Mouse (Mus musculus): Measurements from ENCODE around the gene H2-T23. TPM values are rescaled to one million over a fixed set of nuclear protein-coding genes. Genes with fewer than 3 reads are reported as not detected.

Gene H2-T23
- polyA plus RNA-seq, 1 experiment, result 0.46 TPM

DNA sequence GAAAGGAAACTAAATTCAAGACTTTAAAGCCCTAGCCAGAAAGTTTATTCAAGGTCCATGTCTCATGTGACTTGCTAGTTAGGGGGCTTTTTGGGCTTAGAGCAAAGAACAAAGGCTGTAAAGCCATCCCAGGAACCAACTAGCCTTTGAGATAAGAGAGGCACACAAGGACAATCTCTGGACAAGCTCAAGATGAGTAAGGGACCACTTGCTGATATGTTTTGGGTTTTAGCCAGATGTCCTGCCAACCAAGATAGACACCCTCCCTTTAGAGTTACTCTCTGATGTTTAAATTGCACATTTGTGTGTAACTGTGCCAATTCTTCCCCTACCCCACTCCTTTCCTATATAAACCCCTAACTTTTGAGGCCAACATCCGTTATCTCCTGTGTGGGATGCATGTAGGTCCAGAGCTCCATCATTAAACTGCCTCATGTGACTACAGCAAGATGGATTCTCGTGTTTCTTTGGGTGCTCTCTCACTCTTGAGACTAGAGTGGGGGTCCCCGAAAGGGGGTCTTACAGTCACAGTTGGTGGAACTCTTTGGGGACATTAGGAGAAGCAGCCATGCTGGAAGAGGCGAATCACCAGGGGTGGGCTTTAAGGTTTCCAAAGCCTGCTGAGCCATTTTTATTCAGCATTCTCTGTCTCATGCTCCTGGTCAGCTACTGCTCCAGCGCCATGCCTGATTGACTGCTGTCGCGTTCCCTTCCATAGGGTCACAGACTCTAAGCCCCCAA lies 3.6 kb downstream of the H2-T23 start:
- Histone ChIP-seq H3K4me3 (ENCODE audit: low read depth, low read length) (no peak overlapping the region), H3K27me3 (ENCODE audit: control insufficient read depth, insufficient read depth, low read length, poor library complexity, severe bottlenecking) (no peaks in the 10 kb centered on the region), H3K9me3 (replicated peaks; ENCODE audit: control insufficient read depth, insufficient read depth, low read length, poor library complexity, severe bottlenecking) (peaks cover 16% of the 10 kb centered on the region), H3K4me1 (ENCODE audit: control insufficient read depth, insufficient read depth, low read length) (no peaks in the 10 kb centered on the region), H3K9ac (ENCODE audit: low read depth, poor library complexity, severe bottlenecking) (no peak overlapping the region), H3K27ac (ENCODE audit: insufficient read depth, low read length) (no peak overlapping the region), H3K36me3 (ENCODE audit: control insufficient read depth, insufficient read depth, low read length, poor library complexity, severe bottlenecking) (no peaks in the 10 kb centered on the region)
- TF ChIP-seq POLR2A (IDR thresholded peaks at IDR 0.05; ENCODE audit: insufficient read depth, low read length), result no peak
- TF ChIP-seq CTCF (IDR thresholded peaks at IDR 0.05; ENCODE audit: low read depth, low read length), result no peak
- no peak for TF ChIP-seq EP300 (IDR thresholded peaks at IDR 0.05; ENCODE audit: insufficient read depth, low read depth, low read length)

DNA sequence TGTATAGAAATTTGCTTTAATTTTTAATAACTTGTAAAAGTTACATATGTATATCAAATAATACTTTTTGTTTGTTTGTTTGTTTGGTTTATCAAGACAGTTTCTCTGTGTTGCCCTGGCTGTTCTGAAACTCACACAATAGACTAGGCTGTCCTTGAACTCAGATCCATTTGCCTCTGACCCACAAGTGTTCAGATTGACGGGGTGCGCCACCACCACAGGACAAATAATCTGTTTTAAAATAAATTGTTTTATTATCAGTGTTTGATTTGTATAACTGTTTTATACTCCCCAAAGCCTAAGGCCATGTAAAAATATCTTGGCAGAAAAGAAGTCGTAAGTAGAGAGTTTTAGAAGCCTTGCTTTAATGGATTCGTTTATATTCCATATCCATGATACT lies 5.0 kb downstream of the H2-T23 start:
- no peaks in the 10 kb centered on the region for H3K27me3 ChIP-seq (ENCODE audit: control insufficient read depth, insufficient read depth, low read length, poor library complexity, severe bottlenecking)
- H3K9ac ChIP-seq (ENCODE audit: low read depth, poor library complexity, severe bottlenecking), result no peak overlapping the region
- H3K4me1 ChIP-seq (ENCODE audit: control insufficient read depth, insufficient read depth, low read length), result no peaks in the 10 kb centered on the region
- H3K9me3 ChIP-seq (replicated peaks; ENCODE audit: control insufficient read depth, insufficient read depth, low read length, poor library complexity, severe bottlenecking), result peaks cover 16% of the 10 kb centered on the region
- no peak overlapping the region for H3K27ac ChIP-seq (ENCODE audit: insufficient read depth, low read length)
- TF ChIP-seq POLR2A (IDR thresholded peaks at IDR 0.05; ENCODE audit: insufficient read depth, low read length) (no peak), EP300 (IDR thresholded peaks at IDR 0.05; ENCODE audit: insufficient read depth, low read depth, low read length) (no peak)
- H3K4me3 ChIP-seq (ENCODE audit: low read depth, low read length), result no peak overlapping the region
- no peaks in the 10 kb centered on the region for H3K36me3 ChIP-seq (ENCODE audit: control insufficient read depth, insufficient read depth, low read length, poor library complexity, severe bottlenecking)

DNA sequence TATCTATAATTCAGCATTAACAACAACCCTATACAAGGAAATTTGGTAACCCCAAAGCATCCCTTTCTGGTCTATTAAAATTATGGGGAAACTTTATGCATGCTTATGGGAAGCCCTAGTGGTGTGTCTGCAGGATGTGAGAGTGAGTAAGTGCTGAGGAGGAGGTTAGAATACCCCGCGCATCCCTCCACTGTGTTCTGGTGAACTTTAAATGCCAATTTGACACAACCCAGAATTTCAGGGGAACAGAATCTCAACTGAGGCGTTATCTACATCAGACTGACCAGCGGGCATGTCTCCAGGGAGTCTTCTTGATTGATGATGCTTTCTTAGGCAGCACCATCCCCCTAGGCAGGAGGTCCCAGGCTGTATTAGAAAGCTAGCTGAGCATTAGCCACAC lies 6.8 kb downstream of the H2-T23 start:
- no peak overlapping the region for H3K27ac ChIP-seq (ENCODE audit: insufficient read depth, low read length)
- peaks cover 16% of the 10 kb centered on the region for H3K9me3 ChIP-seq (replicated peaks; ENCODE audit: control insufficient read depth, insufficient read depth, low read length, poor library complexity, severe bottlenecking)
- H3K4me1 ChIP-seq (ENCODE audit: control insufficient read depth, insufficient read depth, low read length), result no peaks in the 10 kb centered on the region
- no peaks in the 10 kb centered on the region for H3K36me3 ChIP-seq (ENCODE audit: control insufficient read depth, insufficient read depth, low read length, poor library complexity, severe bottlenecking)
- no peak for TF ChIP-seq CTCF (IDR thresholded peaks at IDR 0.05; ENCODE audit: low read depth, low read length)
- TF ChIP-seq EP300 (IDR thresholded peaks at IDR 0.05; ENCODE audit: insufficient read depth, low read depth, low read length), result no peak
- no peak for TF ChIP-seq POLR2A (IDR thresholded peaks at IDR 0.05; ENCODE audit: insufficient read depth, low read length)
- H3K4me3 ChIP-seq (ENCODE audit: low read depth, low read length), result no peak overlapping the region
- no peaks in the 10 kb centered on the region for H3K27me3 ChIP-seq (ENCODE audit: control insufficient read depth, insufficient read depth, low read length, poor library complexity, severe bottlenecking)
- no peak overlapping the region for H3K9ac ChIP-seq (ENCODE audit: low read depth, poor library complexity, severe bottlenecking)

DNA sequence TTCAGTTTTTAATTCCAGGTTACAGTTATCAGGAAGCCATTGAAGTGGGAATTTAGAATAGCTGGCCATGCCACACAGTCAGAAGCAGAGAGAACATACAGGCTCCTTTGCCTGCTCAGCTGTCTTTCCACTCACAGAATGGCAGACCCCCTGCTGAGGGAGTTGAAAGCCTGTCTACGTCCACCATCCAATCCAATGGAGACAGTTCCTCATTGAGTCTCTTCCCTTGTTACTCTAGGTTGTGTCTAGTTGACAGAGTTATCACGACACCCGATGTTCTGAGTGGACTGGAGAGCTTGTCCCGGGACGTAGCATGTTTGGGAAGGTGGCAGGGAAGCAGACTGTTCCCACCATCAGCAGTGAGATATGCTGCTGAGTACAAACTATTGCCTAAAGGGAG lies 7.5 kb downstream of the H2-T23 start:
- H3K9ac ChIP-seq (ENCODE audit: low read depth, poor library complexity, severe bottlenecking), result no peak overlapping the region
- TF ChIP-seq EP300 (IDR thresholded peaks at IDR 0.05; ENCODE audit: insufficient read depth, low read depth, low read length), result no peak
- no peak for TF ChIP-seq CTCF (IDR thresholded peaks at IDR 0.05; ENCODE audit: low read depth, low read length)
- no peak for TF ChIP-seq POLR2A (IDR thresholded peaks at IDR 0.05; ENCODE audit: insufficient read depth, low read length)
- no peaks in the 10 kb centered on the region for H3K4me1 ChIP-seq (ENCODE audit: control insufficient read depth, insufficient read depth, low read length)
- H3K27me3 ChIP-seq (ENCODE audit: control insufficient read depth, insufficient read depth, low read length, poor library complexity, severe bottlenecking), result no peaks in the 10 kb centered on the region
- H3K9me3 ChIP-seq (replicated peaks; ENCODE audit: control insufficient read depth, insufficient read depth, low read length, poor library complexity, severe bottlenecking), result peaks cover 16% of the 10 kb centered on the region
- no peaks in the 10 kb centered on the region for H3K36me3 ChIP-seq (ENCODE audit: control insufficient read depth, insufficient read depth, low read length, poor library complexity, severe bottlenecking)
- no peak overlapping the region for H3K27ac ChIP-seq (ENCODE audit: insufficient read depth, low read length)
- H3K4me3 ChIP-seq (ENCODE audit: low read depth, low read length), result no peak overlapping the region

DNA sequence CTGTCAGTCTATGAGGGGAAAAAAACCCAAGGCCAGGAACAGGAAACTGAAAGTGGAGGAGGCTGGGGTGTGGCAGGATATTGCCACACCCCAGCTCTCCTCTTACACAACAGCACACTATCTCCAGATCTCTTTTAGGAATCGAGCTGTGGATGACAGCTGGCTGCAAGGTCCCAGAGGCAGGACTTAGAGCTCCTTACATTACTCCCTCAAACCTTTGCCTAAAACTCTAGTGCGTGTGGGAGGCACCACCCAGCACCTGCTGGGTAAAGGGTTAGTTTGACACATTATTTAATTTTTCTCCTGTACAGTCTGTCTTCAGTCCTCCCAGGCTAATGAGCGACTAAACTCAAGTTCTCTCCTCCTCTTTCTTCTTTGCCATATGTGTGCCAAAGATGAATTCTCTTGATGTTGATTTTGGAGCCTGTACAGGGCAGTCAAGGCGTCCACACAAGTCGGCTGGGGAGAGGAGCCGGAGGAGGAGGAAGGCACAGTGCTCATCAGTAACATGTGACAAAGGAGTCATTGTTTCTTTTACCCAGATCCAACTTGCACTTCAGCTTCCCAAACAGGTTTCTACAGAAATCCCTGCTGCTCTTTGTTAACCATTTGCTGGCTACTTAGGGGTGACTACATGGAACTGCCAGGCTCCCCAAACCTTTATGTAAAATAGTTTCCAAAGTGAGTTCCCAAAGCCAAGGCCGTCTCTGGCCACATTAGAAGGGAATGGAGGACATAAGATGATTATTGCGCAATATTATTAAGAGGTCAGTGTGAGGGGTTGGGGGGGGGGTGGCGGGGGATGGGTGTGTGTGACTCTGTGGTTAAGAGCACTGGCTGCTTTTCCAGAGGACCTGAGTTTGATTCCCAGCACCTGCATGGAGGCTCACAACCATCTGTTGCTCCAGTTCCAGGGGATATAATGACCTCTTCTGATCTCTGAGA lies 8.7 kb downstream of the H2-T23 start:
- no peaks in the 10 kb centered on the region for H3K36me3 ChIP-seq (ENCODE audit: control insufficient read depth, insufficient read depth, low read length, poor library complexity, severe bottlenecking)
- H3K27ac ChIP-seq (ENCODE audit: insufficient read depth, low read length), result no peak overlapping the region
- peaks cover 16% of the 10 kb centered on the region for H3K9me3 ChIP-seq (replicated peaks; ENCODE audit: control insufficient read depth, insufficient read depth, low read length, poor library complexity, severe bottlenecking)
- TF ChIP-seq POLR2A (IDR thresholded peaks at IDR 0.05; ENCODE audit: insufficient read depth, low read length) (no peak), CTCF (IDR thresholded peaks at IDR 0.05; ENCODE audit: low read depth, low read length) (no peak), EP300 (IDR thresholded peaks at IDR 0.05; ENCODE audit: insufficient read depth, low read depth, low read length) (no peak)
- H3K9ac ChIP-seq (ENCODE audit: low read depth, poor library complexity, severe bottlenecking), result no peak overlapping the region
- no peak overlapping the region for H3K4me3 ChIP-seq (ENCODE audit: low read depth, low read length)
- H3K4me1 ChIP-seq (ENCODE audit: control insufficient read depth, insufficient read depth, low read length), result no peaks in the 10 kb centered on the region
- no peaks in the 10 kb centered on the region for H3K27me3 ChIP-seq (ENCODE audit: control insufficient read depth, insufficient read depth, low read length, poor library complexity, severe bottlenecking)

DNA sequence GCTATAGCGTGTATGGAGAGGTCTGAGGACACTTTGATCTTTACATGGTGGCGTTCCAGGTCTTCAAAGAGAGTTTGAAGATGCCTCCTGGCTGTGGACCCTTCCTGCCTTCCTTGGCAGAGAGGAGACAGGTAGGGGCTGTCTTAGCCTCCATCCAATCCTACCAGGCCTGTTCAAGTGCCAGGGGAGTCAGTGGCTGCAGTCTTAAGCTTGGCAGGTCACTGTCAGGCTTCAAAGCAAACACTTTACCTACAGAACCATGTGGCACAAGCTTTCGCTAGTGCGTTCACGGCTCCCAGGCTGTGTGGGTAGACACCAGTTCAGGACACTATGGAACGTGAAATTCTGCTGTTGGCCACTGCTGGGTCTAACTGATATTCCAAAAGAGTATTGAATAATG lies 9.7 kb downstream of the H2-T23 start:
- no peak overlapping the region for H3K27ac ChIP-seq (ENCODE audit: insufficient read depth, low read length)
- TF ChIP-seq POLR2A (IDR thresholded peaks at IDR 0.05; ENCODE audit: insufficient read depth, low read length) (no peak), CTCF (IDR thresholded peaks at IDR 0.05; ENCODE audit: low read depth, low read length) (no peak), EP300 (IDR thresholded peaks at IDR 0.05; ENCODE audit: insufficient read depth, low read depth, low read length) (no peak)
- no peaks in the 10 kb centered on the region for H3K27me3 ChIP-seq (ENCODE audit: control insufficient read depth, insufficient read depth, low read length, poor library complexity, severe bottlenecking)
- H3K4me3 ChIP-seq (ENCODE audit: low read depth, low read length), result no peak overlapping the region
- H3K9ac ChIP-seq (ENCODE audit: low read depth, poor library complexity, severe bottlenecking), result no peak overlapping the region
- peaks cover 16% of the 10 kb centered on the region for H3K9me3 ChIP-seq (replicated peaks; ENCODE audit: control insufficient read depth, insufficient read depth, low read length, poor library complexity, severe bottlenecking)
- H3K36me3 ChIP-seq (ENCODE audit: control insufficient read depth, insufficient read depth, low read length, poor library complexity, severe bottlenecking), result no peaks in the 10 kb centered on the region
- no peaks in the 10 kb centered on the region for H3K4me1 ChIP-seq (ENCODE audit: control insufficient read depth, insufficient read depth, low read length)

Measured in ES-Bruce4 (cell line).